Mouse (Mus musculus) liver, embryonic 18 days (tissue): ENCODE data around the gene Armcx4. TPM values are rescaled to one million over a fixed set of nuclear protein-coding genes. Genes with fewer than 3 reads are reported as not detected.

Experiments used
- polyA plus RNA-seq: library from polyadenylated mRNA; depleted of rRNA; stranded (reverse); fragments of >200 nt; gene quantifications from 2 replicates; pipeline ENCODE4 v1.2.3, GENCODE M21; 2012; rRNA removed

Armcx4 gene
- polyA plus RNA-seq, result 2.0 and 2.1 TPM in 2 replicates

DNA sequence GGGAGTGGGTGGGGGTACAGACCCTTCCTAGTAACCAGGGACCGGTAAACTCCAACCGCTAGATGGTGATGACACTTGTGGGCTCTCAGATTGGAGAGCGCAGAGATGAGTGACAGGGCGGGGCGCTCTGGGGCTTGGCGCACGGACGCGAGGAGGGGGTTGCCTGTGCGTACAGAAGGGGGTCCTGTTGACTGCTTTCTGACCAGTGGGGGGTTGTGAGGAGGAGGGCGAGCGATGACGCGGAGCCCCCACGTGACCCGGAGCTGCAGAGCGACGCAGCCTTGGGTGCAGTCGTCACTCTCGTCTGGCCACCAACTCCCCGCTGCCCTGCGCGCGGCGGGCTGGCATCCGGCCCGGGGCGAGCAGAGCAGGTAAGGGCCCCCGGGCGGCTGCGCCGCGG, at the start of gene Armcx4:
Gene Armcx4, plus strand, starts transcription at position 253 of the 400 bp plus-strand sequence.

DNA sequence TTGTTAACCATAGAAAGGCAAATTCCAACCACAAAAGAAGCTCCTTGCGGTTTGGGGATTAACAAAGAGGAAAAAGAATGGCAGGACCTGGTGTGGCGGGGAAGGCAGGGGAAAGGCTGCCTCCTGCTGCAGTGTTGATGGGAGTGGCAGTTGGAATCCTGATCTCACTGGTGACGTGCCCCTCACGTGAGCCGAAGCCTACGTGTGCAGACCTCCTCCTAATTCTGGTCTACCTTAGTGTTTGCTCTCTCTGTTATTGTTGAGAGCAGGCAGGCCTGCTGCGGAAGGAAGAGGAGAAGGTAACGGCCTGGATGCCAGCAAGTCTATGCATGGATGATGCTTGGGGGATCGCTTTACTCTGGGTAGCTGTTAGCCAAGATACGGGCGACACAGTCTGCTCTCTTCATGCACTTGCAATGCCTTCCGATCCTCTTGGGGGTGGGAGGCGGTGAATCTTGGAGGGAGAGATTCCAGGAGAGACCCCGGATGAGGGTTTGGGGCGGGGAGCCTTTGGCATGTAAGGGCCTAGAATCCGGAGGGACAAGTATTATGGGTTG, 31.5 kb downstream of the Armcx4 start, which contains the start of gene Armcx1:
Gene Armcx1, plus strand, starts transcription at position 212 of the 557 bp plus-strand sequence.

Other genes starting within 250 kb of the Armcx4 start
- gene Taf7l, start 210.0 kb upstream of the Armcx4 start, polyA plus RNA-seq, result not detected in 2 replicates
- 22.6 TPM in 2 replicates for gene Timm8a1, start 144.7 kb upstream of the Armcx4 start, polyA plus RNA-seq
- gene Btk, start 102.9 kb upstream of the Armcx4 start, polyA plus RNA-seq, result 10.7 and 10.9 TPM in 2 replicates
- gene Rpl36a, start 100.9 kb upstream of the Armcx4 start, polyA plus RNA-seq, result 914 and 1,142 TPM in 2 replicates
- gene Gla, start 85.4 kb upstream of the Armcx4 start, polyA plus RNA-seq, result 1.8 TPM in 2 replicates
- 35.6 and 36.2 TPM in 2 replicates for gene Hnrnph2, start 85.3 kb upstream of the Armcx4 start, polyA plus RNA-seq
- gene Armcx1, start 31.4 kb downstream of the Armcx4 start, polyA plus RNA-seq, result 5.6 and 6.2 TPM in 2 replicates
- 3.3 and 3.5 TPM in 2 replicates for gene Armcx6, start 64.9 kb downstream of the Armcx4 start, polyA plus RNA-seq
- gene Armcx3, start 70.1 kb downstream of the Armcx4 start, polyA plus RNA-seq, result 13.6 and 14.2 TPM in 2 replicates
- gene Armcx2, start 122.7 kb downstream of the Armcx4 start, polyA plus RNA-seq, result 6.9 and 7.2 TPM in 2 replicates